Mouse (Mus musculus) thymus, adult 2 months (tissue): Measurements from ENCODE around the gene Mab21l3. TPM values are rescaled to one million over a fixed set of nuclear protein-coding genes. Genes with fewer than 3 reads are reported as not detected.

Experiments
- DNase-seq: peaks from one replicate; pipeline ENCODE4 v3.0.0; 2021
- H3K27ac ChIP-seq: fragments of 200-500 bp; 2 replicates; pipeline ENCODE4 v1.5.1; 2012; ENCODE audit warnings: low read length, control low read depth; ENCODE audit not compliant: control insufficient read depth, insufficient read depth
- H3K27me3 ChIP-seq: fragments of 200-500 bp; 2 replicates; pipeline ENCODE4 v1.6.1; 2012; ENCODE audit warnings: mild to moderate bottlenecking, low read length, moderate library complexity, mixed read lengths; ENCODE audit not compliant: control insufficient read depth, insufficient read depth
- H3K36me3 ChIP-seq: fragments of 200-500 bp; 2 replicates; pipeline ENCODE4 v1.6.1; 2012; ENCODE audit warnings: mild to moderate bottlenecking, low read length, moderate library complexity; ENCODE audit not compliant: control insufficient read depth, insufficient read depth
- H3K4me1 ChIP-seq: fragments of 200-500 bp; replicated peaks from 2 replicates; pipeline ENCODE4 v1.6.1; 2012; ENCODE audit warnings: low read length; ENCODE audit not compliant: control insufficient read depth, insufficient read depth
- H3K4me3 ChIP-seq: fragments of 200-500 bp; 2 replicates; pipeline ENCODE4 v1.5.1; 2012; ENCODE audit warnings: mild to moderate bottlenecking, low read length, control low read depth, moderate library complexity; ENCODE audit not compliant: control insufficient read depth, insufficient read depth
- CTCF ChIP-seq: fragments of 200-500 bp; IDR thresholded peaks from 2 replicates; pipeline ENCODE4 v1.5.1; 2012; ENCODE audit warnings: mild to moderate bottlenecking, control low read depth, low read length, moderate library complexity, borderline replicate concordance; ENCODE audit not compliant: control insufficient read depth, poor library complexity, insufficient read depth; ENCODE audit errors: extremely low read depth
- POLR2A ChIP-seq: fragments of 200-500 bp; IDR thresholded peaks from 2 replicates; pipeline ENCODE4 v1.6.1; 2012; ENCODE audit warnings: mild to moderate bottlenecking, low read length, control low read depth, moderate library complexity; ENCODE audit not compliant: control insufficient read depth, poor library complexity, insufficient read depth; ENCODE audit errors: extremely low read depth
- WGBS: fragments of 180-500 bp; shearing (Covaris S2); methylation state at CpG from one replicate; pipeline ENCODE4 v1.1.7; 2018; 5-methylcytosine and 5-hydroxymethylcytosine counted together
- polyA plus RNA-seq: library from polyadenylated mRNA; depleted of rRNA; stranded (reverse); fragments of >200 nt; gene quantifications from 2 replicates; pipeline ENCODE4 v1.2.3, GENCODE M21; 2012

The Mab21l3 gene
- polyA plus RNA-seq, 1 experiment = 4.0 TPM

DNA sequence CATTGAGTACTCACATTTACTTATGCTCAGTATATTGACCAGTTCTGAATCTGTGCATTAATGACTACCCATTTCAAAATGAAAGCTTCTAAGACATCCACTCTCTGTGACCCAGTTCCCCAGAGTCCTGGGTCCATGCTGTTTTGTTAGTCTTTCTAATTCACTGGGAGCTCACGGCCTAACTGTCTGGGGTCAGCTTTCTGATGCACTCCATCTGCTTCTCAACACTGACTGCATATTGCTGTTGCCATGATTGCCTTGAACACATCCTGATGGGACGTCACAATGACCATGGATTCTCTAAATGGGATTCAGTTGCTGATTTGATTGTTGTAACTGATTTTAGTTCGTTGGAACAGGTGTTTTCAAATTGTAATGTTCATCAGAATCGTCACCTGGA, 56.6 kb downstream of the Mab21l3 start:
- Histone ChIP-seq H3K4me1 (no peaks in the 10 kb centered on the region), H3K27me3 (no peaks in the 10 kb centered on the region), H3K36me3 (no peaks in the 10 kb centered on the region), H3K4me3 (no peak overlapping the region), H3K27ac (no peak overlapping the region)
- TF ChIP-seq CTCF = no peak
- TF ChIP-seq POLR2A = no peak
- WGBS = 94% methylated on average over 4 of the region's 4 CpGs
- no peak for DNase-seq

GRCm38 (mm10) chr3:101784768-101785424, 63.9 kb downstream of the Mab21l3 start:
- TF ChIP-seq POLR2A (no peak), CTCF (no peak)
- no peaks in the 10 kb centered on the region for H3K27me3 ChIP-seq
- 97% methylated on average over 10 of the region's 10 CpGs for WGBS
- H3K27ac ChIP-seq = no peak overlapping the region
- no peak overlapping the region for H3K4me3 ChIP-seq
- no peaks in the 10 kb centered on the region for H3K4me1 ChIP-seq
- H3K36me3 ChIP-seq = no peaks in the 10 kb centered on the region
- DNase-seq = no peak

DNA sequence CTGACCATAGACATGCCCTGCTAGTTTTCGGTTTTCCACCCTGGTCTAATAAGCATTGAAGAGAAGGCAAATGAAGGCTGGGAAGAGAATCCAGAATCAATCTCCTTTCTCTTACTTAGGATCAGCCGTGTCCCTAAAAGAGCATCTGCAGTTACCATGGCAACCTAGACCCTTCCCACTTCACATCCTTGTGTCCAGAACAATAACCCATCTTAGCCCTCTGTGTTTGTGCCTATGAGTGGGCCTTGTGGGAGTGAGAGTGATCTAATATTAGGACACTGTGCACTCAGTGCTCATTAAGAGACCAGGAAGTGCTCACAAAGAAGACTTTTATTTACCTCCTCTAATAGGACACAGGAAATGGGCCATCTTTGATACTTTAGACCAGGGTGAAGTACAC, 65.0 kb downstream of the Mab21l3 start:
- DNase-seq = no peak
- Histone ChIP-seq H3K27me3 (no peaks in the 10 kb centered on the region), H3K4me1 (no peaks in the 10 kb centered on the region), H3K36me3 (no peaks in the 10 kb centered on the region), H3K27ac (no peak overlapping the region), H3K4me3 (no peak overlapping the region)
- 99% methylated on average over 2 of the region's 2 CpGs for WGBS
- TF ChIP-seq CTCF (no peak), POLR2A (no peak)

- Histone ChIP-seq H3K36me3 (no peaks in the 10 kb centered on the region), H3K4me1 (no peaks in the 10 kb centered on the region), H3K27ac (no peak overlapping the region), H3K27me3 (no peaks in the 10 kb centered on the region), H3K4me3 (no peak overlapping the region)
- no peak for TF ChIP-seq POLR2A
- no peak for TF ChIP-seq CTCF
- WGBS = 92% methylated on average over 6 of the region's 6 CpGs
- no peak for DNase-seq
Observed at GRCm38 (mm10) chr3:101780874-101781483, 67.8 kb downstream of the Mab21l3 start.

- H3K27ac ChIP-seq = no peak overlapping the region
- 67% methylated on average over 16 of the region's 16 CpGs for WGBS
- H3K4me3 ChIP-seq = no peak overlapping the region
- H3K27me3 ChIP-seq = no peaks in the 10 kb centered on the region
- H3K36me3 ChIP-seq = no peaks in the 10 kb centered on the region
- no peak for DNase-seq
- H3K4me1 ChIP-seq = no peaks in the 10 kb centered on the region
- TF ChIP-seq CTCF (no peak), POLR2A (no peak)
Observed at GRCm38 (mm10) chr3:101778896-101779665, 69.7 kb downstream of the Mab21l3 start.

GRCm38 (mm10) chr3:101775732-101776131, 73.0 kb downstream of the Mab21l3 start:
- Histone ChIP-seq H3K4me3 (no peak overlapping the region), H3K4me1 (no peaks in the 10 kb centered on the region), H3K36me3 (no peaks in the 10 kb centered on the region), H3K27me3 (no peaks in the 10 kb centered on the region), H3K27ac (no peak overlapping the region)
- WGBS = 98% methylated on average over 8 of the region's 8 CpGs
- TF ChIP-seq POLR2A (no peak), CTCF (no peak)
- DNase-seq = no peak

DNA sequence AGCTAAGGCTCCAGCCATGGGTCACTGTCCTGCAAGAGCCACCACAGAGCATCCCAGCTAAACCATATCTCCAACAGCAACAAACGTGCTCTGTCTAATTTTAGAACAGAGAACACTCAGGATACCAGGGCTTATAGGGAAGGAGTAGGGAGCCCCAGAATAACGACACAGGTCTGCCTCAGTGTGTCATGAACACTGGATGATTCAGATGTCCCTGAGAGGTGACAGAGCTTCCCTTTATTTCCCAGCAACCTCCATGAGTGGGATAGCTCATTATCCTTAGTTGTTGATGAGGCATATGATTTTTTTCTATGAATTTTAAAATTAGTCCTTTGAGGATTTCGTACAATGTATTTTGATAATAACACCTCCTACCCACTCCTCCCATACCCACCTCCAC, 78.2 kb downstream of the Mab21l3 start:
- Histone ChIP-seq H3K4me1 (no peaks in the 10 kb centered on the region), H3K4me3 (no peak overlapping the region), H3K36me3 (no peaks in the 10 kb centered on the region), H3K27me3 (no peaks in the 10 kb centered on the region), H3K27ac (no peak overlapping the region)
- TF ChIP-seq CTCF = no peak
- TF ChIP-seq POLR2A = no peak
- 93% methylated on average over 3 of the region's 3 CpGs for WGBS
- DNase-seq = no peak
